Mouse (Mus musculus): ENCODE results near the gene Mesp1. TPM values are rescaled to one million over a fixed set of nuclear protein-coding genes. Genes with fewer than 3 reads are reported as not detected.

Gene Mesp1
- not detected in 2 replicates for polyA plus RNA-seq (2016; fragmentation: Nextera tagmentation; extraction: Ambion mirVana)

DNA sequence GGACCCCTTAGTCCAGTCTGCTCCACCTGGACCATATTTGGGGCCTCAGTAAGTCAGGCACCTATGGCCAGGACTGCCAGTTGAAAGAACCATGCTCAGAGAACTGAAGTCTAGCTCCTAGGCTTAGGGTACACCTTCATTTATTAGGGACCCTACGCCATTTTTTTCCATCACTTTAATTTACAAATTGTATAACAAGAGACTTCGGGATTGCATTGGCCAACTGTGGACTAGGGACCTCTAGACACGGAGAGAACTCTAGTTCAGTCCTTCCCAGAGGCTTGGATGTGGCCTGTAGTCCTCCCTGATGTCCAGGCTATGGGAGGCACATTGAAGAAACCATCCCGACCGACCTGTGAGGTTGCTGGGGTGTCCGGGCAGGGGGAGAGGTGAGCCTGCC is at the start of gene Mesp1:
TSS of gene Mesp1 (minus strand) at position 101 of the 400 bp plus-strand sequence.
- peaks cover 36% of the 10 kb centered on the region for H3K4me1 ChIP-seq (replicated peaks)
- H3K9ac ChIP-seq (replicated peaks) = peak within 1 kb of the TSS; percentile 50
- WGBS = 67% methylated on average over 6 of the region's 6 CpGs
- no peaks in the 10 kb centered on the region for H3K9me3 ChIP-seq
- no peaks in the 10 kb centered on the region for H3K36me3 ChIP-seq
- H3K27me3 ChIP-seq = peaks cover 79% of the 10 kb centered on the region
- peak within 1 kb of the TSS; percentile 48 for H3K4me3 ChIP-seq (replicated peaks)
- H3K4me2 ChIP-seq = peak within 1 kb of the TSS; percentile 82
- no peak for ATAC-seq (ENCODE audit: insufficient number of reproducible peaks, insufficient read depth, low FRiP score, low TSS enrichment, low read depth)
- no peak within 1 kb of the TSS for H3K27ac ChIP-seq

GRCm38 (mm10) chr7:79842163-79842562 is 48.6 kb upstream of the Mesp1 start:
- H3K4me1 ChIP-seq (replicated peaks) = peaks cover 28% of the 10 kb centered on the region
- H3K9me3 ChIP-seq = no peaks in the 10 kb centered on the region
- no peak for ATAC-seq (ENCODE audit: insufficient number of reproducible peaks, insufficient read depth, low FRiP score, low TSS enrichment, low read depth)
- 62% methylated on average over 7 of the region's 7 CpGs for WGBS
- H3K4me3 ChIP-seq (replicated peaks) = no peak overlapping the region
- no peak overlapping the region for H3K27ac ChIP-seq
- 0 out of 2 replicates have a peak overlapping the region, but pooled peaks have one; percentile 14 for H3K9ac ChIP-seq (replicated peaks)
- H3K36me3 ChIP-seq = peaks cover 29% of the 10 kb centered on the region
- no peak overlapping the region; the same call in 1 of the 2 replicates for H3K4me2 ChIP-seq
- no peaks in the 10 kb centered on the region for H3K27me3 ChIP-seq

DNA sequence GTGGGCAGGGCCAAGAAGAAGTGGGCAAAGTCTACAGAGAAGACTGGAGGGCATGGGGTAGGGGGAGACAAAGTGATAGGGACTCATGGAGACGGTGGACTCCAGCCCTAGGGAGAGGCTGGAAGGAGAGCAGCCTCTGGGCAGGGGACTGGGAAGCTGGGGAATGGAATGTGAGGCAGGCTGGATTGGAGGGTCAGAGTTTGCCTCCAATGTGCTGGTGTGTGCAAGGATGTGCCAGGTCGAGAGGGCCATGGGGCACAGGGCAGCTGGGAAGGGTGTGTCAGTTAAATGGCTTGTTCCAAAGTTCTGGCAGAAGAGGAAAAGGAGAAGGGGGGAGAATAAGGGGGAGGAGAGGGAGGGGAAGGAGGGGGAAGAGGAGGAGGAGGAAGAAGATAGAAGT is 43.7 kb upstream of the Mesp1 start:
- Histone ChIP-seq H3K9ac (replicated peaks) (no peak overlapping the region), H3K4me1 (replicated peaks) (peaks cover 5% of the 10 kb centered on the region), H3K27me3 (no peaks in the 10 kb centered on the region), H3K4me2 (no peak overlapping the region), H3K9me3 (no peaks in the 10 kb centered on the region), H3K36me3 (peaks cover 54% of the 10 kb centered on the region), H3K27ac (no peak overlapping the region), H3K4me3 (replicated peaks) (no peak overlapping the region)
- WGBS = 82% methylated on average over 2 of the region's 2 CpGs
- ATAC-seq (ENCODE audit: insufficient number of reproducible peaks, insufficient read depth, low FRiP score, low TSS enrichment, low read depth) = no peak

GRCm38 (mm10) chr7:79835196-79835595 is 41.6 kb upstream of the Mesp1 start:
- 92% methylated on average over 6 of the region's 6 CpGs for WGBS
- ATAC-seq (ENCODE audit: insufficient number of reproducible peaks, insufficient read depth, low FRiP score, low TSS enrichment, low read depth) = no peak
- Histone ChIP-seq H3K4me2 (no peak overlapping the region), H3K4me3 (replicated peaks) (no peak overlapping the region), H3K9me3 (no peaks in the 10 kb centered on the region), H3K27me3 (no peaks in the 10 kb centered on the region), H3K4me1 (replicated peaks) (no peaks in the 10 kb centered on the region), H3K27ac (no peak overlapping the region), H3K36me3 (peaks cover 38% of the 10 kb centered on the region), H3K9ac (replicated peaks) (no peak overlapping the region)

DNA sequence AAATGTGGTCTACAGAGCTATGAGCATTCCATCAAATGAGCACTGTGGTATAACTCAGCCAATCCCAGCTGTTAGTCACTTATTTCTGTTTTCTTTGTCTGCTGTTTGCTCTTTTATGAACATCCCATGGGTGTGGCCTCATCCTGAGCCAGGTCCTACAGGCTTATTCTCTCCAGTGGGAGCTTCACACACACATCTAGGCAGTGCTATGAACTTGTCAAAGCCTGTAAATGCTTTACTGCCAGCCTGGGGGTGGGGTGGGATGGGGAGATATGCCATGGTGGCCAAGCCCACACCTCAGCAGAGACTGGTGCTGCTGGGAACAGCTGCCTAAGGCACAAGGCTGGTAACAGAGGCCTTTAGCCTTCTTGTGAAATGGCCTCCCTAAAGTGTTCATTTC is 39.4 kb upstream of the Mesp1 start:
- no peak for ATAC-seq (ENCODE audit: insufficient number of reproducible peaks, insufficient read depth, low FRiP score, low TSS enrichment, low read depth)
- no peak overlapping the region for H3K9ac ChIP-seq (replicated peaks)
- H3K9me3 ChIP-seq = no peaks in the 10 kb centered on the region

DNA sequence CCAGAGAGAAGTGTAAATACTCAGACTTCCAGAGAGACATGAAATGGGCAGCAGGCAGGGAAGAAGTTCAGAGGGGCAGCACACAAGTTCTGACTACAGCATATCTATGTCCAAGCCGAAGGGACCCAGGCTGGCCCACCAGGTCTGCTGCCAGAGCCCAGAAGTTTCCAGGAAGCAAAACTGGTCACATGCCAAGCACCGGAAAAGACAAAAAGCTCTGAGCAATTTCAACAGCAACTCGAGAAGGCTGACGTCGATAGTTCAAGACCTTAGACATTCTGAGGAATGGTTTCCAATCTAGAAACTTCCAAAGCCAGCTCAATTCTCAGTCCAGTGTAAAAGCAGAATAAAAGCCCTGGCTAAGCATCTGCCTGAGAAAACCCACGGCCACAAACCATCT is 38.0 kb upstream of the Mesp1 start:
- Histone ChIP-seq H3K9me3 (no peaks in the 10 kb centered on the region), H3K27me3 (no peaks in the 10 kb centered on the region), H3K4me1 (replicated peaks) (no peaks in the 10 kb centered on the region), H3K27ac (no peak overlapping the region), H3K4me3 (replicated peaks) (no peak overlapping the region), H3K36me3 (peaks cover 41% of the 10 kb centered on the region), H3K4me2 (no peak overlapping the region), H3K9ac (replicated peaks) (no peak overlapping the region)
- 77% methylated on average over 6 of the region's 6 CpGs for WGBS
- no peak for ATAC-seq (ENCODE audit: insufficient number of reproducible peaks, insufficient read depth, low FRiP score, low TSS enrichment, low read depth)

More for the DNA sequence above, 39.4 kb upstream of the Mesp1 start:
- Histone ChIP-seq H3K4me3 (replicated peaks) (no peak overlapping the region), H3K4me2 (no peak overlapping the region), H3K27me3 (no peaks in the 10 kb centered on the region), H3K27ac (no peak overlapping the region), H3K36me3 (peaks cover 29% of the 10 kb centered on the region), H3K4me1 (replicated peaks) (no peaks in the 10 kb centered on the region)

GRCm38 (mm10) chr7:79831145-79831544 is 37.6 kb upstream of the Mesp1 start:
- Histone ChIP-seq H3K4me2 (no peak overlapping the region), H3K27ac (no peak overlapping the region), H3K9ac (replicated peaks) (no peak overlapping the region), H3K36me3 (peaks cover 42% of the 10 kb centered on the region), H3K9me3 (no peaks in the 10 kb centered on the region), H3K27me3 (no peaks in the 10 kb centered on the region), H3K4me1 (replicated peaks) (no peaks in the 10 kb centered on the region), H3K4me3 (replicated peaks) (no peak overlapping the region)
- ATAC-seq (ENCODE audit: insufficient number of reproducible peaks, insufficient read depth, low FRiP score, low TSS enrichment, low read depth) = no peak
- WGBS = 44% methylated on average over 6 of the region's 6 CpGs

DNA sequence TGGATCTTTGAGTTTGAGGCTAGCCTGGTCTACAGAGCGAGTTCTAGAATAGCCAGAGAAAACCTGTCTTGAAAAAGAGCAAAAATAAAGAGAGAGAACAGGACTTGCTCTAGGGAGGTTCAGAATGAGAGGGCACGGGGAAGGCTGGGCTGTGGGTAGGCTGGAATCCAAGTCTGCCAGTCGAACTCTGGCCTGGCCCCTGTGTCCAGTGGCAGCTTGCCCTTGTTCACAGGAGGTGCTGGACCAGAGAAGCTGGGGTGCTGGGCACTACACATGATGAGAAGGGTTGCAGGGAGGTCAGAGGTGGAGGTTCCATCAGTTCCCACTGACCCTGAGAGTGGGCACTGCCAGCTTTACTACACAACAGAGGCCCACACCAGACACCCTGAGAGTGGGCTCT is 34.8 kb upstream of the Mesp1 start:
- H3K4me3 ChIP-seq (replicated peaks) = no peak overlapping the region
- 72% methylated on average over 3 of the region's 3 CpGs for WGBS
- no peak overlapping the region for H3K27ac ChIP-seq
- no peak overlapping the region for H3K4me2 ChIP-seq
- no peaks in the 10 kb centered on the region for H3K4me1 ChIP-seq (replicated peaks)
- H3K9me3 ChIP-seq = peaks cover 6% of the 10 kb centered on the region; the same call in 1 of the 2 replicates
- no peaks in the 10 kb centered on the region for H3K27me3 ChIP-seq
- H3K9ac ChIP-seq (replicated peaks) = no peak overlapping the region
- no peak for ATAC-seq (ENCODE audit: insufficient number of reproducible peaks, insufficient read depth, low FRiP score, low TSS enrichment, low read depth)
- peaks cover 46% of the 10 kb centered on the region for H3K36me3 ChIP-seq

DNA sequence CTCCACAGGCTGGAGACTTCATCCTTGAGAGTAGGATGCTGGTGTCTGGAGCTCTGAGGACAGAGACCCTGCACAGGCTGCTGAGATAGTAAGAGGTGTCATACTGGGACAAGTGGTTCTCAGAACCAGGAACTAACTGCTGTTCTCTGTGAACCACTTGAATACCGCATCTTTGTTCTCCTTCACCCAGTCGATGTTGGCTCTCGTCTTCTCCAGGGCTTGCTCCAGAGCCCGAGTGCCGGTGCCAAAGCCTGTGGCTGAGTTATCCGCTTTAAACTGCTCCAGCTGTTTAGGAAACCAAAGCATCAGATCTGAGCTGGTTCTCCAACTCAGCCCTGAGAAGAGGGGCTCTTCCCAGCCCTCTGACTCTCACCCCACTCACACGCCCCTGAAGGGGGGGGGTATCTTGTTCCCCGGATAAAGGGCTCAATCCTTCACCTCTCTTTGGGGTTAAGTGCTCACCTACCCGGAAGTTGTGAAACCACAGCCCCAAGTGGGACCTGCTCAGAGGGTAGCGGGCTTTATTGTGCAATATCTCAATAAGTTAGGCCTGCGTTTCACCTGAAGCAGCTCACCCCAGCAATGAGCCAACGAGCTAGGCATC is 28.6 kb upstream of the Mesp1 start:
- Histone ChIP-seq H3K9me3 (peaks cover 6% of the 10 kb centered on the region; the same call in 1 of the 2 replicates), H3K4me3 (replicated peaks) (no peak overlapping the region), H3K27me3 (peaks cover 23% of the 10 kb centered on the region), H3K4me1 (replicated peaks) (peaks cover 20% of the 10 kb centered on the region), H3K27ac (no peak overlapping the region), H3K9ac (replicated peaks) (no peak overlapping the region), H3K4me2 (no peak overlapping the region), H3K36me3 (peaks cover 41% of the 10 kb centered on the region)
- no peak for ATAC-seq (ENCODE audit: insufficient number of reproducible peaks, insufficient read depth, low FRiP score, low TSS enrichment, low read depth)
- 82% methylated on average over 12 of the region's 12 CpGs for WGBS

DNA sequence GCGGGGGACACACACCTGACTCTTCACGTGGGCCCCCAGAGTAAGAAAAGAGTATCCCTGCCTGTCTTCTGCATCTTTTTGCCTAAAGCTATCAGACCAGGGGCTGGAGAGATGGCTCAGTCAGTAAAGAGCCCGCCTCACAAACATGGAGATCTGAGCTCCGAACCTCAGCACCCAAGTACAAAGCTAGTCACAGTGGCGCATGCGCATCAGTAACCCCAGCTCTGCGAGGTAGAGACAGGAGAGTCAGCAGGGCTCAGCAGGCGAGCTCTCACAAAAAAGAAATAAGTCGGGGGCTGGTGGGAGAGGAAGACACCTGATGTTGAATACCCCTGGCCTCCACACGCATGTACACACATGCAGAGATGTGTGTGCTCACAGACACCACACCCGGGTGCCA is 26.4 kb upstream of the Mesp1 start:
- Histone ChIP-seq H3K4me3 (replicated peaks) (no peak overlapping the region), H3K27me3 (peaks cover 34% of the 10 kb centered on the region), H3K27ac (no peak overlapping the region), H3K9me3 (peaks cover 6% of the 10 kb centered on the region; the same call in 1 of the 2 replicates), H3K4me2 (no peak overlapping the region), H3K9ac (replicated peaks) (no peak overlapping the region), H3K36me3 (peaks cover 19% of the 10 kb centered on the region), H3K4me1 (replicated peaks) (peaks cover 20% of the 10 kb centered on the region)
- 46% methylated on average over 11 of the region's 11 CpGs for WGBS
- ATAC-seq (ENCODE audit: insufficient number of reproducible peaks, insufficient read depth, low FRiP score, low TSS enrichment, low read depth) = no peak

- 49% methylated on average over 4 of the region's 4 CpGs for WGBS
- peaks cover 20% of the 10 kb centered on the region for H3K4me1 ChIP-seq (replicated peaks)
- H3K4me2 ChIP-seq = no peak overlapping the region
- H3K4me3 ChIP-seq (replicated peaks) = no peak overlapping the region
- no peak overlapping the region for H3K27ac ChIP-seq
- no peak for ATAC-seq (ENCODE audit: insufficient number of reproducible peaks, insufficient read depth, low FRiP score, low TSS enrichment, low read depth)
- H3K9me3 ChIP-seq = peaks cover 3% of the 10 kb centered on the region; the same call in 1 of the 2 replicates
- H3K9ac ChIP-seq (replicated peaks) = no peak overlapping the region
- H3K27me3 ChIP-seq = peaks cover 34% of the 10 kb centered on the region
- H3K36me3 ChIP-seq = peaks cover 14% of the 10 kb centered on the region
Observed at GRCm38 (mm10) chr7:79819515-79819914, 25.9 kb upstream of the Mesp1 start.

GRCm38 (mm10) chr7:79818321-79818720 is 24.7 kb upstream of the Mesp1 start:
- Histone ChIP-seq H3K9me3 (no peaks in the 10 kb centered on the region), H3K27ac (no peak overlapping the region), H3K9ac (replicated peaks) (no peak overlapping the region), H3K36me3 (peaks cover 6% of the 10 kb centered on the region; the same call in 1 of the 2 replicates), H3K4me3 (replicated peaks) (no peak overlapping the region), H3K27me3 (peaks cover 34% of the 10 kb centered on the region), H3K4me1 (replicated peaks) (peaks cover 20% of the 10 kb centered on the region), H3K4me2 (no peak overlapping the region)
- 12% methylated on average over 6 of the region's 6 CpGs for WGBS
- no peak for ATAC-seq (ENCODE audit: insufficient number of reproducible peaks, insufficient read depth, low FRiP score, low TSS enrichment, low read depth)

Data from limb, embryonic 12.5 days (tissue).